Mouse (Mus musculus) neural tube, embryonic 11.5 days (tissue): ENCODE results near the gene Hapln3. TPM values are rescaled to one million over a fixed set of nuclear protein-coding genes. Genes with fewer than 3 reads are reported as not detected.
A peak's percentile ranks its signal among the peaks of the same experiment; 100 is the strongest.

Experiments used
- ATAC-seq: fragments of 200-750 bp; cut with Nextera tagmentation; 2 replicates; pipeline ENCODE4 v1.8.0; 2017; ENCODE audit warnings: moderate number of reproducible peaks, mild to moderate bottlenecking, moderate TSS enrichment, moderate library complexity; ENCODE audit not compliant: insufficient read depth, low FRiP score, low TSS enrichment
- DNase-seq: peaks from one replicate; pipeline ENCODE4 v3.0.0-alpha.2; 2015; ENCODE audit warnings: low spot score
- H3K27ac ChIP-seq: fragments of 300-500 bp; sonication (generic); 2 replicates; pipeline ENCODE4 v1.5.1; 2014; ENCODE audit warnings: low read depth, mild to moderate bottlenecking, low read length
- H3K27me3 ChIP-seq: fragments of 300-500 bp; sonication (generic); 2 replicates; pipeline ENCODE4 v1.6.1; 2014; ENCODE audit warnings: mild to moderate bottlenecking, low read length, mixed read lengths; ENCODE audit not compliant: control insufficient read depth, insufficient read depth
- H3K36me3 ChIP-seq: fragments of 300-500 bp; sonication (generic); 2 replicates; pipeline ENCODE4 v1.6.1; 2014; ENCODE audit warnings: mild to moderate bottlenecking, low read length, moderate library complexity, mixed read lengths; ENCODE audit not compliant: control insufficient read depth, insufficient read depth
- H3K4me1 ChIP-seq: fragments of 300-500 bp; sonication (generic); 2 replicates; pipeline ENCODE4 v1.6.1; 2014; ENCODE audit warnings: low read length, mixed read lengths; ENCODE audit not compliant: control insufficient read depth, insufficient read depth
- H3K4me2 ChIP-seq: fragments of 300-500 bp; sonication (generic); 2 replicates; pipeline ENCODE4 v1.6.1; 2014; ENCODE audit warnings: low read depth, mild to moderate bottlenecking, moderate library complexity
- H3K4me3 ChIP-seq: fragments of 300-500 bp; sonication (generic); 2 replicates; pipeline ENCODE4 v1.5.1; 2014; ENCODE audit warnings: low read depth, low read length
- H3K9ac ChIP-seq: fragments of 300-500 bp; sonication (generic); 2 replicates; pipeline ENCODE4 v1.6.1; 2014; ENCODE audit warnings: mild to moderate bottlenecking, low read length
- H3K9me3 ChIP-seq: fragments of 300-500 bp; sonication (generic); 2 replicates; pipeline ENCODE4 v1.6.1; 2016; ENCODE audit warnings: low read length; ENCODE audit not compliant: control insufficient read depth
- WGBS: fragments of 180-500 bp; shearing (Covaris S2); extraction: QIAGEN DNeasy Blood & Tissue Kit; methylation state at CpG from one replicate; pipeline ENCODE4 v1.1.7; 2014; 5-methylcytosine and 5-hydroxymethylcytosine counted together
- polyA plus RNA-seq: library from polyadenylated mRNA; unstranded; fragments of >200 nt; fragmentation: Nextera tagmentation; extraction: Ambion mirVana; gene quantifications from 2 replicates; pipeline ENCODE4 v1.2.1, GENCODE M21; 2014

The Hapln3 gene
- polyA plus RNA-seq = 1.2 and 2.7 TPM in 2 replicates

DNA sequence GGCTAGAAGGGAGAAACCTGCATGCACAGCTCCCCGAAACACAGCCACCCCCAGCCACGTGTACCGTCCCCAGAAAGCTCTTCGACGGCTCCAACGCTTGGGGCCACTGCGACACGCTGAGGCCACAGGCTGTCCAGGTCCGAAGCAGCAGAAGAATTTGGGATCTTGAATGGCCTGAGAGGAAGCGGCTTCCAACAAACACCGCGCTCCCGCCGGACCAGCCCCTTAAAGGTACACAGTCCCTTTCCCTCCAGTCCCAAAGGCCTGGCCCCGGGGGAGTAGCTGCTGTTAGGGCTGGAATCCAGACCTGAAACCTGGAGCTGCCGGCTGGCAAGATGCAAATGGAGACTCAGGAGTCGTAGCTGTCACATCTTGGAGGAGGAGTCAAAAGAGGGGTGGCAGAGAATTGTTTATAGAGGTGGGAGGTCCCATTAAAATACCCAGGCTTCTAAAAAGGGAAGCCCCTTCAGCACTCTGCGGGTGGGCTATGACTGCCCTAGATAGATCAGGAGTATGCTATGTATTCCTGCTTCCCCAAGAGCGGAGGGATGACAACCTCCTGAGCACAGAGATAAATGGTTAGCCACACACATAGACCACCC is at the start of gene Hapln3:
Hapln3 (minus strand) TSS at position 176 of the 602 bp plus-strand sequence.
- H3K36me3 ChIP-seq = no peaks in the 10 kb centered on the region; the same call in 1 of the 2 replicates
- no peak within 1 kb of the TSS; the same call in 1 of the 2 replicates for H3K9ac ChIP-seq
- H3K27me3 ChIP-seq = 0 out of 2 replicates have a peak, but pooled peaks cover 3% of the 10 kb centered on the region
- ATAC-seq (0 out of 2 replicates have a peak, but pooled peaks have one; percentile 23), DNase-seq (peak; percentile 45)
- H3K4me3 ChIP-seq = no peak within 1 kb of the TSS
- WGBS = 3% methylated on average over 19 of the region's 19 CpGs
- no peaks in the 10 kb centered on the region for H3K9me3 ChIP-seq
- no peak within 1 kb of the TSS for H3K27ac ChIP-seq
- peak within 1 kb of the TSS; percentile 15 for H3K4me2 ChIP-seq
- peaks cover 5% of the 10 kb centered on the region; the same call in 1 of the 2 replicates for H3K4me1 ChIP-seq

DNA sequence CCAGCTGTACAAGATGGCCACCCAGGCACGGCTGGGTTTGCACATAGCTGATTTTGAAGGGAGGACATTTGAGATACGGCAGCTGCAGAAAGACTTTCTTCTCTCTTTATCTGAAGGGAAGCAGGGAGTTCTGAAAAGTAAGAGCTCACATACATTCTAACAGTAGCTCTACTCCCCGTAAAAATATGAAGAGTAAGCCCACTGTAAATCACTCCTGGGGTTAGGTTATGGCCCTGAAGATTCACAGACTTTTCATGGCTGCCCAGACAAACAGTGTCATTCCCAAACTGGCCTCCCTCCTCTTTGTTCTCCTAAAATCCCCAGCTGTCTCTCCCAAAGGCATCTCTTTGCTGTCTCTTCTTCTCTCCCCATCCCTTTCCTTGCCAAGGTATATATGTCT is 43.0 kb upstream of the Hapln3 start:
- Histone ChIP-seq H3K9me3 (no peaks in the 10 kb centered on the region), H3K27me3 (no peaks in the 10 kb centered on the region), H3K36me3 (no peaks in the 10 kb centered on the region), H3K4me1 (no peaks in the 10 kb centered on the region), H3K9ac (no peak overlapping the region), H3K27ac (no peak overlapping the region), H3K4me2 (no peak overlapping the region), H3K4me3 (no peak overlapping the region)
- DNase-seq = no peak
- 87% methylated on average over 3 of the region's 3 CpGs for WGBS
- no peak for ATAC-seq

DNA sequence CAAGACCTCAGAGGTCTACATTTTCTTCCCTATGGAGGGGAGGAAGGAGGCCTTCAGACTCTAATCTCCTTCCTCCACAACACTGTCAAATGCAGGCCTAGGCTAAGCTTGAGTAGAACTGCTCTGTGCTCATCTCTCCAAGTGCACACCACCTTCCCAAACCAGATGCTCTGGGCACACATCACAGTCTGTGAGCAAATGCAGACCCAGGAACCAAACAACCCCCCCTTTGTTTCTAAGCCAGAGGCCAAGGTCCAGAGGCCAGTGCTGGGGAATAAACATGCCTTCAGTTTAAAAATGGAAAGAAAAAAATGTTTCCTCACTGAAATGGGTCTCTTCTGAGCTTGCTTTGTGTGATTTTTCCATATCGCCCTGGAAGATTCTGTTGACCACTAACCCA is 41.0 kb upstream of the Hapln3 start:
- Histone ChIP-seq H3K4me1 (no peaks in the 10 kb centered on the region), H3K4me2 (no peak overlapping the region), H3K27ac (no peak overlapping the region), H3K4me3 (no peak overlapping the region), H3K27me3 (no peaks in the 10 kb centered on the region), H3K9me3 (no peaks in the 10 kb centered on the region), H3K9ac (no peak overlapping the region), H3K36me3 (no peaks in the 10 kb centered on the region)
- WGBS = 76% methylated on average over 1 of the region's 1 CpGs
- DNase-seq = no peak
- no peak for ATAC-seq

DNA sequence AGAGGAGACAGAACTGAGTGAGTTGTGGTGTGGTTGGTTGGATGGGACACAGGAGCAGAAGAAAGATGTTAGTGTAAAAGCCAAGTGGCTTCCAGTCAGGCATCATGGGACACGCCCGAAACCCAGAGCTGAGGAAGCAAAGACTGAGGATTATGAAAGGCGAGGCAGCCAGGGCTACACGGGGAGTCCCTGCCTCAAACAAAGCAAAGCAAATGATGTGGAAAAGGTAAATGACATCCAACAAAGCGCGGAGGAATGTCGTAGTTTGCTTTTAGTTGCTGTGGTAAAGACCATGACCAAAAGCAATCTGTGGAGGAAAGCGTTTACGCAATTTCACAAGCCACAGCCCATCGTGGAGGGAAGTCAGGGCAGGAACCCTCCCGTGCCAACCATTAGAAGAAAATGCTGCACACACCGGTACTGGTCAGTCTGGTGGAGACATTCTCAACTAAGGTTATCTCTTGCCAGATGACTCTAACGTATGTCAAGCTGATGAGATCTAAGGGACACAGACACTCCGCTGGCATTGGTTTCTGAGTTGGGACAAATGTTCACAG is 36.3 kb upstream of the Hapln3 start:
- ATAC-seq (no peak), DNase-seq (peak; percentile 56)
- Histone ChIP-seq H3K27ac (no peak overlapping the region), H3K4me1 (no peaks in the 10 kb centered on the region), H3K36me3 (no peaks in the 10 kb centered on the region), H3K4me3 (no peak overlapping the region), H3K9me3 (no peaks in the 10 kb centered on the region), H3K27me3 (no peaks in the 10 kb centered on the region), H3K9ac (no peak overlapping the region), H3K4me2 (no peak overlapping the region)
- WGBS = 50% methylated on average over 14 of the region's 14 CpGs

- no peak overlapping the region for H3K9ac ChIP-seq
- H3K9me3 ChIP-seq = no peaks in the 10 kb centered on the region
- no peaks in the 10 kb centered on the region for H3K4me1 ChIP-seq
- no peak overlapping the region for H3K27ac ChIP-seq
- H3K4me2 ChIP-seq = no peak overlapping the region
- H3K36me3 ChIP-seq = no peaks in the 10 kb centered on the region
- no peak overlapping the region for H3K4me3 ChIP-seq
- ATAC-seq (no peak), DNase-seq (no peak)
- WGBS = 95% methylated on average over 1 of the region's 1 CpGs
- no peaks in the 10 kb centered on the region for H3K27me3 ChIP-seq
Observed at GRCm38 (mm10) chr7:79159406-79159805, 28.6 kb upstream of the Hapln3 start.

DNA sequence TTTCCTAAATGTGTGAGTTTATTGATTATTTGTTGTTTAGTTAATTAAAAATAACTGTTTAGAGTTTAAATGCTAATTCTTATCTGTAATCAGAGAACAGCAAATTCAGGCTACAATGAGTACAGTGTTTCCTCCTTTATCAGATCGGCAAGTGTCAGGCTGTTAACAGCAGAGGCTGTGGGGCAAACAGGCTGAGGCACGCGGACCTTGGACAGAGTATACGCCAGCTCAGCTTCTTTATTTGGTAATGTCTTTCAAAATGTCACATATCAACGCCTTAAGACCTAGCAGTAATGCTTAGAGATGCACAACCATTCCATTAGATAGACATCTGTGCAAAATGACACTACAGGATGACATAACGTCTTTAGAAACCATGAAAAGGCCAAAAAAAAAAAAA is 18.7 kb upstream of the Hapln3 start:
- 77% methylated on average over 6 of the region's 6 CpGs for WGBS
- H3K9me3 ChIP-seq = no peaks in the 10 kb centered on the region
- no peaks in the 10 kb centered on the region for H3K27me3 ChIP-seq
- ATAC-seq (no peak), DNase-seq (no peak)
- H3K4me2 ChIP-seq = no peak overlapping the region
- no peak overlapping the region for H3K27ac ChIP-seq
- no peak overlapping the region for H3K9ac ChIP-seq
- no peak overlapping the region for H3K4me3 ChIP-seq
- H3K4me1 ChIP-seq = peaks cover 11% of the 10 kb centered on the region; the same call in 1 of the 2 replicates
- H3K36me3 ChIP-seq = no peaks in the 10 kb centered on the region

DNA sequence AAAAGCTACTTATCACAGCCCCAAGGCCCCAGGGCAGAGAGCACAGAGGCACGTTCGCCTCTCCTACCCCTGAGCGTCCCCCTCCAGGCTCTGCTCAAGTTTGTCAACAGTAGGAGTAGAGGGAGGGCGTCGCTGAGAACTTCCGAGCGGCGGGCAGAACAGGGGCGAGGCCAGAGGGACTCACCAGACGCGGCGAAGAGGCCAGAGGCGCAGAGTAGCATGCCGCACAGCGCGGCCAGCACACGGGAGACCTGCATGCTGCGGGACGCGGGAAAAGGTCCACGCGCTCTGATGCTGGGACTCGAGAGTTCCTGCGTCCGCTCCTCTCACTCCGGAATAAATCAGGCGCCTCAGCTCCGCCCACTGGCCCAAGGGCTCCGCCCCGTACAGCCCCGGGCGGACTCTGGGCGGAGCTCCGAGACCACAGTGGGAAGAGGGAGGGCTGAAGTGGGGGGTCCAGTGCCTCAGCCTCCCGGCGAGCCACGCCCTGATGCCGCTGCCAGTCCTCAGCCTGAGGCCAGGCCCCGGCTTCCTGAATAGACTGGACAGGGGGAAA is 18.0 kb upstream of the Hapln3 start, which contains the start of gene Mfge8:
Mfge8 (minus strand) TSS at position 350 of the 556 bp plus-strand sequence.
- WGBS = 0% methylated on average over 39 of the region's 39 CpGs
- Histone ChIP-seq H3K27me3 (no peaks in the 10 kb centered on the region), H3K36me3 (no peaks in the 10 kb centered on the region; the same call in 1 of the 2 replicates), H3K4me3 (peak within 1 kb of the TSS; percentile 54), H3K4me1 (peaks cover 11% of the 10 kb centered on the region; the same call in 1 of the 2 replicates), H3K4me2 (peak within 1 kb of the TSS; percentile 85), H3K9me3 (no peaks in the 10 kb centered on the region), H3K27ac (no peak within 1 kb of the TSS), H3K9ac (peak within 1 kb of the TSS; percentile 58)
- ATAC-seq (peak; percentile 95), DNase-seq (peak; percentile 94)

DNA sequence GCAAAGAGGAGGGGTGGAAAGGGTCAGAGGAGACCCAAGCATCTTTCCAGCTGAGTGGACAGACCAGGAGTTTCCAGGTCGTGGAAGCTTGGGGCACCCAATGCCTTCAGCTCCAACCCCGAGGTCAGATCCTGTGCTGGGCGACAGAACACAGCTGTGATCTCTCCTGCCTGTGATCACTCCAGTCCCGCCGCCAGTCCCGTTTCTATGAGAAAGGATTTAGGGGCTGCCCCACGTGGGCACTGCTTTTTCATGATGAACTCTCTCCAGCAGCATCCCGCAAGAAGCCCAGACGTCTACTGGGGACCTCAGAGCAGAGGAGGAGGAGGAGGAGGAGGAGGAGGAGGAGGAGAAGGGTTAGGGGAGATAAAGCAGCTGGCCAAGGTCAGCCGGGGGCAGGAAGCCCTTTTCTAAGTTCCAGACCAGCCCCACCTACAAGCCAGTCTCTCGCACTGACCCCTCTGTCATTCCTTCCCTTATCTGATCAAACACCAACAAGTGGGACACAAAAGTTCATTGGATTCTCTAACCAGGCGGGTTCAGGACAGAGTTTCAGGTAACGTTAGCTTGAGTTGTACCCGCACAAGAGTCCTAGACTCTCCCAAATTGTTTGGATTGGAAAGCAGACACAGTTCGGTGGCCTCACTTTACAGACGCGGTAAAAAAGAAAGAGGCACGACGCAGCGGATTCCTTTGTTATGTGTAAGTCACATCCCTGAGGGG is 17.3 kb upstream of the Hapln3 start:
- H3K36me3 ChIP-seq = no peaks in the 10 kb centered on the region; the same call in 1 of the 2 replicates
- WGBS = under 1% methylated on average over 20 of the region's 20 CpGs
- no peaks in the 10 kb centered on the region for H3K27me3 ChIP-seq
- peak overlapping the region; percentile 85 for H3K4me2 ChIP-seq
- peak overlapping the region; percentile 54 for H3K4me3 ChIP-seq
- peaks cover 11% of the 10 kb centered on the region; the same call in 1 of the 2 replicates for H3K4me1 ChIP-seq
- DNase-seq (no peak), ATAC-seq (no peak)
- H3K9ac ChIP-seq = peak overlapping the region; percentile 58
- no peaks in the 10 kb centered on the region for H3K9me3 ChIP-seq
- H3K27ac ChIP-seq = no peak overlapping the region
